Mouse (Mus musculus) midbrain, embryonic 16.5 days (tissue): ENCODE measurements at regions not wholly inside any gene's neighbourhood (a gene's known extent, or its start where the extent isn't known, plus 50 kb on each side); places are given as distances from the start of the nearest gene placed in this dataset.

Experiments used
- ATAC-seq: fragments of 200-750 bp; cut with Nextera tagmentation; 2 replicates; pipeline ENCODE4 v1.8.0; 2017; ENCODE audit warnings: moderate TSS enrichment
- H3K27ac ChIP-seq: fragments of 300-500 bp; sonication (generic); 2 replicates; pipeline ENCODE4 v1.5.1; 2014; ENCODE audit warnings: mild to moderate bottlenecking, low read length, mixed read lengths
- H3K27me3 ChIP-seq: fragments of 300-500 bp; sonication (generic); 2 replicates; pipeline ENCODE4 v1.6.1; 2014; ENCODE audit warnings: low read depth, low read length, mixed read lengths; ENCODE audit not compliant: control insufficient read depth, insufficient read depth
- H3K36me3 ChIP-seq: fragments of 300-500 bp; sonication (generic); 2 replicates; pipeline ENCODE4 v1.6.1; 2014; ENCODE audit warnings: mild to moderate bottlenecking, low read length, moderate library complexity, mixed read lengths; ENCODE audit not compliant: control insufficient read depth, insufficient read depth
- H3K4me1 ChIP-seq: fragments of 300-500 bp; sonication (generic); 2 replicates; pipeline ENCODE4 v1.6.1; 2014; ENCODE audit warnings: mild to moderate bottlenecking, low read length, mixed read lengths; ENCODE audit not compliant: control insufficient read depth, insufficient read depth
- H3K4me2 ChIP-seq: fragments of 300-500 bp; sonication (generic); 2 replicates; pipeline ENCODE4 v1.6.1; 2014; ENCODE audit warnings: mild to moderate bottlenecking, low read length, mixed read lengths
- H3K4me3 ChIP-seq: fragments of 300-500 bp; sonication (generic); 2 replicates; pipeline ENCODE4 v1.5.1; 2014; ENCODE audit warnings: low read depth, mild to moderate bottlenecking, low read length, moderate library complexity, mixed read lengths
- H3K9ac ChIP-seq: fragments of 300-500 bp; sonication (generic); 2 replicates; pipeline ENCODE4 v1.6.1; 2014; ENCODE audit warnings: low read depth, low read length, mixed read lengths
- H3K9me3 ChIP-seq: fragments of 300-500 bp; sonication (generic); replicated peaks from 2 replicates; pipeline ENCODE4 v1.6.1; 2014; ENCODE audit warnings: mild to moderate bottlenecking, low read length, mixed read lengths; ENCODE audit not compliant: control insufficient read depth, poor library complexity, severe bottlenecking
- WGBS: fragments of 180-500 bp; shearing (Covaris S2); extraction: QIAGEN DNeasy Blood & Tissue Kit; methylation state at CpG from one replicate; pipeline ENCODE4 v1.1.7; 2014; 5-methylcytosine and 5-hydroxymethylcytosine counted together

- Histone ChIP-seq H3K27me3 (no peaks in the 10 kb centered on the region), H3K9ac (no peak overlapping the region), H3K4me2 (no peak overlapping the region), H3K9me3 (no peaks in the 10 kb centered on the region), H3K4me3 (no peak overlapping the region), H3K36me3 (no peaks in the 10 kb centered on the region), H3K4me1 (no peaks in the 10 kb centered on the region), H3K27ac (no peak overlapping the region)
- no peak for ATAC-seq
- 74% methylated on average over 3 of the region's 3 CpGs for WGBS
These were observed 300.6 kb downstream of the Hdgfl1 start for GRCm38 (mm10) chr13:26469343-26469742.

GRCm38 (mm10) chr13:26467526-26467925 lies 302.4 kb downstream of the Hdgfl1 start:
- H3K4me2 ChIP-seq: no peak overlapping the region
- no peaks in the 10 kb centered on the region for H3K9me3 ChIP-seq
- H3K4me1 ChIP-seq: no peaks in the 10 kb centered on the region
- H3K9ac ChIP-seq: no peak overlapping the region
- ATAC-seq: no peak
- H3K27ac ChIP-seq: no peak overlapping the region
- no peak overlapping the region for H3K4me3 ChIP-seq
- H3K27me3 ChIP-seq: no peaks in the 10 kb centered on the region
- H3K36me3 ChIP-seq: no peaks in the 10 kb centered on the region

GRCm38 (mm10) chr13:26464523-26464922 lies 305.4 kb downstream of the Hdgfl1 start:
- H3K27ac ChIP-seq: no peak overlapping the region
- no peaks in the 10 kb centered on the region for H3K27me3 ChIP-seq
- ATAC-seq: no peak
- no peak overlapping the region for H3K9ac ChIP-seq
- no peaks in the 10 kb centered on the region for H3K9me3 ChIP-seq
- no peak overlapping the region for H3K4me3 ChIP-seq
- no peaks in the 10 kb centered on the region for H3K4me1 ChIP-seq
- no peak overlapping the region for H3K4me2 ChIP-seq
- WGBS: 33% methylated on average over 2 of the region's 2 CpGs
- H3K36me3 ChIP-seq: no peaks in the 10 kb centered on the region

GRCm38 (mm10) chr13:26464096-26464495 lies 305.9 kb downstream of the Hdgfl1 start:
- H3K4me2 ChIP-seq: no peak overlapping the region
- no peak overlapping the region for H3K4me3 ChIP-seq
- no peaks in the 10 kb centered on the region for H3K36me3 ChIP-seq
- no peaks in the 10 kb centered on the region for H3K4me1 ChIP-seq
- H3K9ac ChIP-seq: no peak overlapping the region
- ATAC-seq: no peak
- H3K27ac ChIP-seq: no peak overlapping the region
- H3K9me3 ChIP-seq: no peaks in the 10 kb centered on the region
- H3K27me3 ChIP-seq: no peaks in the 10 kb centered on the region

GRCm38 (mm10) chr13:26457487-26458253 lies 312.3 kb downstream of the Hdgfl1 start:
- no peak overlapping the region for H3K9ac ChIP-seq
- 73% methylated on average over 4 of the region's 4 CpGs for whole genome bisulfite sequencing
- H3K27me3 ChIP-seq: no peaks in the 10 kb centered on the region
- H3K27ac ChIP-seq: no peak overlapping the region
- no peaks in the 10 kb centered on the region for H3K9me3 ChIP-seq
- H3K4me1 ChIP-seq: no peaks in the 10 kb centered on the region
- H3K4me3 ChIP-seq: no peak overlapping the region
- H3K36me3 ChIP-seq: no peaks in the 10 kb centered on the region
- no peak overlapping the region for H3K4me2 ChIP-seq
- ATAC-seq: no peak

GRCm38 (mm10) chr13:26426639-26427038 lies 343.3 kb downstream of the Hdgfl1 start:
- 91% methylated on average over 4 of the region's 4 CpGs for WGBS
- Histone ChIP-seq H3K27me3 (no peaks in the 10 kb centered on the region), H3K27ac (no peak overlapping the region), H3K9ac (no peak overlapping the region), H3K4me3 (no peak overlapping the region), H3K36me3 (no peaks in the 10 kb centered on the region), H3K4me1 (no peaks in the 10 kb centered on the region), H3K4me2 (no peak overlapping the region), H3K9me3 (no peaks in the 10 kb centered on the region)
- no peak for ATAC-seq

GRCm38 (mm10) chr13:26424513-26424912 lies 345.5 kb downstream of the Hdgfl1 start:
- WGBS: 88% methylated on average over 1 of the region's 1 CpGs
- no peak for ATAC-seq

GRCm38 (mm10) chr13:26405757-26406156 lies 364.2 kb downstream of the Hdgfl1 start:
- no peaks in the 10 kb centered on the region for H3K4me1 ChIP-seq
- H3K36me3 ChIP-seq: no peaks in the 10 kb centered on the region
- H3K27ac ChIP-seq: no peak overlapping the region
- no peak overlapping the region for H3K4me3 ChIP-seq
- no peak for ATAC-seq
- no peaks in the 10 kb centered on the region for H3K27me3 ChIP-seq
- no peak overlapping the region for H3K9ac ChIP-seq
- no peaks in the 10 kb centered on the region for H3K9me3 ChIP-seq
- H3K4me2 ChIP-seq: no peak overlapping the region

More at GRCm38 (mm10) chr13:26424513-26424912, 345.5 kb downstream of the Hdgfl1 start:
- Histone ChIP-seq H3K36me3 (no peaks in the 10 kb centered on the region), H3K9ac (no peak overlapping the region), H3K27me3 (no peaks in the 10 kb centered on the region), H3K4me2 (no peak overlapping the region), H3K27ac (no peak overlapping the region), H3K4me1 (no peaks in the 10 kb centered on the region), H3K4me3 (no peak overlapping the region), H3K9me3 (no peaks in the 10 kb centered on the region)

GRCm38 (mm10) chr13:26404707-26405106 lies 365.3 kb downstream of the Hdgfl1 start:
- H3K27ac ChIP-seq: no peak overlapping the region
- no peaks in the 10 kb centered on the region for H3K27me3 ChIP-seq
- no peaks in the 10 kb centered on the region for H3K9me3 ChIP-seq
- WGBS: 79% methylated on average over 2 of the region's 2 CpGs
- H3K36me3 ChIP-seq: no peaks in the 10 kb centered on the region
- no peak overlapping the region for H3K4me2 ChIP-seq
- H3K4me3 ChIP-seq: no peak overlapping the region
- H3K4me1 ChIP-seq: no peaks in the 10 kb centered on the region
- H3K9ac ChIP-seq: no peak overlapping the region
- no peak for ATAC-seq
